ENCODE assay signal across 9 mouse cellular contexts in the genomic region with DNA sequence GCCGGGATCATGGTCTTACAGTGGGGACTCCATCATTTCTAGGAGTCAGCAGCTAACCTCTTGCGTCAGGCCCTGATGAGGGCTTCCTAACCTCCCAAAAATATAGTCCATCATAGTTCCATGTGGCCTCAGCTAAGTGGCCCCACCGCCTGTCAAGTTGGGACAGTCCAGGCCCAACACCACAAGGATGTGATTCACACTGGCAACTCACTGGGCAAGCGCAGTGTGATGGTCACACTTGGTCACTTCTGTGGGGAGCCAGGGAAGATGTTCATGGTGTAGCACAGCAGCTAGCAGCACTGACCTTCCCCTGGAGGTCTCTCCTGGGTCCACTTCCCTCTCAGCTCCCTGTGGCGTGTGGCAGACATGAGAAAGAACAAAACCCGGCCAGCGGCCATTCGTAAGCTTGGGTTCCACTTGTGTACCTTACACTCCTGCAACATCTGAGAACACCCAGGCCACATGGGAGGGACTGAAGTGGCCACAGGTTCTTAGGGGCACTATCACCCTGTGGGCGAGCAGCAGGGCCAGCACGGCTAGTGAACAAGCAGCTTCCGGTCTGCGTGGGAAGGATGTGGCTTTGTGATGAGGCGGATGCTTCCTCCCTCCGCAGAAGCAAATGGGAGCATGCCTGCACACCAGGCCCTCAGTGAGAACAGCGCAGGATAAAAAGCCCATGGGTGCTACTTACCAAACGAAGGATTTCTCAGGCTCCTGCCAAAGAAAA. TPM values are rescaled to one million over a fixed set of nuclear protein-coding genes. Genes with fewer than 3 reads are reported as not detected.
DNase-seq lines count a peak whose midpoint lies in the region; ATAC-seq lines count a peak whose summit lies in the region.
"Had no signal": no experiment of that assay in that cellular context is flagged by ENCODE, and none has a peak within 500 bp of the region (broad histone marks: within the 10 kb centered on the region; RNA-seq: fewer than 3 reads in every experiment).

No protein-coding gene starts in this region.

- DNase-seq in limb, embryonic 11.5 days (ENCODE audit: low spot score) = no peak
- no peak for DNase-seq in limb, embryonic 10.5 days (ENCODE audit: low spot score)
- DNase-seq in embryonic facial prominence, embryonic 14.5 days (ENCODE audit: low spot score) = no peak
- DNase-seq in spleen, postnatal 36 days (ENCODE audit: low spot score in 2 of 2) = peak; percentile 75 to 78
- DNase-seq in retina, postnatal 1 day = no peak
- DNase-seq in ovary, adult 18-20 months (ENCODE audit: low spot score) = no peak
- DNase-seq in adrenal gland, adult 8-10 months = no peak

- H3K27ac ChIP-seq in limb, embryonic 11.5 days (replicated peaks; ENCODE audit: low read depth, low read length) = no peak overlapping the region
- H3K27ac ChIP-seq in limb, embryonic 10.5 days = no peak overlapping the region
- H3K27ac ChIP-seq in embryonic facial prominence, embryonic 14.5 days (replicated peaks; ENCODE audit: low read depth, low read length) = no peak overlapping the region
- no peak overlapping the region for H3K27ac ChIP-seq in limb, embryonic 15.5 days
- H3K27ac ChIP-seq: hindbrain, embryonic 15.5 days had no signal

- H3K4me3 ChIP-seq in limb, embryonic 11.5 days (ENCODE audit: low read depth, low read length) = no peak overlapping the region
- H3K4me3 ChIP-seq in limb, embryonic 10.5 days = no peak overlapping the region
- no peak overlapping the region for H3K4me3 ChIP-seq in embryonic facial prominence, embryonic 14.5 days (ENCODE audit: low read depth, low read length)
- no peak overlapping the region for H3K4me3 ChIP-seq in limb, embryonic 15.5 days
- H3K4me3 ChIP-seq: hindbrain, embryonic 15.5 days had no signal

- no peaks in the 10 kb centered on the region for H3K27me3 ChIP-seq in limb, embryonic 11.5 days (ENCODE audit: control insufficient read depth, insufficient read depth, low read length)
- H3K27me3 ChIP-seq in limb, embryonic 10.5 days (ENCODE audit: low read depth, poor library complexity, severe bottlenecking) = no peaks in the 10 kb centered on the region
- H3K27me3 ChIP-seq in embryonic facial prominence, embryonic 14.5 days (replicated peaks; ENCODE audit: control insufficient read depth, insufficient read depth, low read length) = no peaks in the 10 kb centered on the region
- H3K27me3 ChIP-seq in limb, embryonic 15.5 days = no peaks in the 10 kb centered on the region
- H3K27me3 ChIP-seq: hindbrain, embryonic 15.5 days had no signal

- H3K4me1 ChIP-seq in limb, embryonic 11.5 days (ENCODE audit: control insufficient read depth, insufficient read depth, low read length) = no peaks in the 10 kb centered on the region
- H3K4me1 ChIP-seq in limb, embryonic 10.5 days = peaks cover 10% of the 10 kb centered on the region
- H3K4me1 ChIP-seq in embryonic facial prominence, embryonic 14.5 days (ENCODE audit: control insufficient read depth, insufficient read depth, low read length) = no peaks in the 10 kb centered on the region
- peaks cover 11% of the 10 kb centered on the region for H3K4me1 ChIP-seq in limb, embryonic 15.5 days

- no peak overlapping the region for H3K9ac ChIP-seq in limb, embryonic 11.5 days (ENCODE audit: low read length)
- no peak overlapping the region for H3K9ac ChIP-seq in embryonic facial prominence, embryonic 14.5 days (ENCODE audit: low read depth, low read length)
- no peak overlapping the region for H3K9ac ChIP-seq in limb, embryonic 15.5 days
- H3K9ac ChIP-seq: hindbrain, embryonic 15.5 days had no signal

- 0 out of 2 replicates have a peak, but pooled peaks have one; percentile 13 for ATAC-seq in limb, embryonic 11.5 days (ENCODE audit: insufficient number of reproducible peaks, low FRiP score, low TSS enrichment, low read depth)
- 0 out of 2 replicates have a peak, but pooled peaks have one; percentile 7 for ATAC-seq in embryonic facial prominence, embryonic 14.5 days (ENCODE audit: low read depth)
- ATAC-seq in limb, embryonic 15.5 days (ENCODE audit: insufficient number of reproducible peaks, low FRiP score, low TSS enrichment, low read depth) = 0 out of 2 replicates have a peak, but pooled peaks have one; percentile 13

- 90% methylated on average over 16 of the region's 16 CpGs for WGBS in limb, embryonic 11.5 days
- WGBS in limb, embryonic 10.5 days = 91% methylated on average over 16 of the region's 16 CpGs
- 87% methylated on average over 15 of the region's 16 CpGs for whole genome bisulfite sequencing in embryonic facial prominence, embryonic 14.5 days
- WGBS in limb, embryonic 15.5 days = 86% methylated on average over 16 of the region's 16 CpGs

- H3K36me3 ChIP-seq in limb, embryonic 11.5 days (ENCODE audit: control insufficient read depth, insufficient read depth, low read length) = peaks cover 3% of the 10 kb centered on the region; the same call in 1 of the 2 replicates
- peaks cover 43% of the 10 kb centered on the region for H3K36me3 ChIP-seq in limb, embryonic 10.5 days
- H3K36me3 ChIP-seq in embryonic facial prominence, embryonic 14.5 days (ENCODE audit: control insufficient read depth, insufficient read depth, low read length) = peaks cover 44% of the 10 kb centered on the region
- H3K36me3 ChIP-seq in limb, embryonic 15.5 days = peaks cover 48% of the 10 kb centered on the region

- no peaks in the 10 kb centered on the region for H3K9me3 ChIP-seq in limb, embryonic 11.5 days (ENCODE audit: control insufficient read depth, low read length)
- H3K9me3 ChIP-seq in limb, embryonic 10.5 days (replicated peaks) = no peaks in the 10 kb centered on the region
- H3K9me3 ChIP-seq in embryonic facial prominence, embryonic 14.5 days (ENCODE audit: control insufficient read depth, low read length) = no peaks in the 10 kb centered on the region
- no peaks in the 10 kb centered on the region for H3K9me3 ChIP-seq in limb, embryonic 15.5 days
- H3K9me3 ChIP-seq: hindbrain, embryonic 15.5 days had no signal

- no peak overlapping the region for H3K4me2 ChIP-seq in limb, embryonic 11.5 days (ENCODE audit: low read depth, severe bottlenecking)
- no peak overlapping the region for H3K4me2 ChIP-seq in embryonic facial prominence, embryonic 14.5 days (ENCODE audit: low read depth, low read length)
- no peak overlapping the region for H3K4me2 ChIP-seq in limb, embryonic 15.5 days

RNA-seq across cellular contexts. Expression of a gene that starts 9.1 kb away (rescaled TPM):
- 17.4 and 25.9 TPM in 2 replicates for polyA plus RNA-seq in limb, embryonic 11.5 days (2014; fragmentation: Nextera tagmentation; extraction: Ambion mirVana)
- polyA plus RNA-seq in limb, embryonic 10.5 days (2016; fragmentation: Nextera tagmentation; extraction: Ambion mirVana) = 19.9 and 20.3 TPM in 2 replicates
- 27.2 and 30.5 TPM in 2 replicates for polyA plus RNA-seq in embryonic facial prominence, embryonic 14.5 days (2014; fragmentation: Nextera tagmentation; extraction: Ambion mirVana)
- 38.7 and 42.1 TPM in 2 replicates for polyA plus RNA-seq in limb, embryonic 15.5 days (2015; fragmentation: Nextera tagmentation; extraction: Ambion mirVana)
- 100 to 1,000 TPM; 187 to 284 (median 230) TPM for total RNA-seq in adrenal gland, adult 8-10 months (2022)

RNA-seq across cellular contexts. Expression of a gene that starts 24.4 kb away (rescaled TPM):
- 23.7 and 26.5 TPM in 2 replicates for polyA plus RNA-seq in limb, embryonic 11.5 days (2014; fragmentation: Nextera tagmentation; extraction: Ambion mirVana)
- 35.0 and 38.6 TPM in 2 replicates for polyA plus RNA-seq in limb, embryonic 10.5 days (2016; fragmentation: Nextera tagmentation; extraction: Ambion mirVana)
- polyA plus RNA-seq in embryonic facial prominence, embryonic 14.5 days (2014; fragmentation: Nextera tagmentation; extraction: Ambion mirVana) = 16.0 and 17.2 TPM in 2 replicates
- polyA plus RNA-seq in limb, embryonic 15.5 days (2015; fragmentation: Nextera tagmentation; extraction: Ambion mirVana) = 18.5 and 18.9 TPM in 2 replicates
- 10 to 100 TPM; 20.1 to 22.4 (median 21.3) TPM for total RNA-seq in adrenal gland, adult 8-10 months (2022)

Comparison
In these comparisons a context has a peak if more than half of its experiments do, and no peak if none do; other contexts are left out.
1. DNase-seq: peak in spleen, postnatal 36 days (2 of 2); none in limb, embryonic 11.5 days (single experiment), limb, embryonic 10.5 days (single experiment), embryonic facial prominence, embryonic 14.5 days (single experiment), retina, postnatal 1 day (single experiment), ovary, adult 18-20 months (single experiment) and adrenal gland, adult 8-10 months (single experiment).
2. Peak in every context shown above with its lines, with median percentiles within 50 percentile points of each other: ATAC-seq.